Mouse (Mus musculus) common myeloid progenitor, adult 5-6 weeks (primary cell): Measurements from ENCODE around the gene A730015C16Rik. TPM values are rescaled to one million over a fixed set of nuclear protein-coding genes. Genes with fewer than 3 reads are reported as not detected.

Experiments
- ATAC-seq: replicated peaks from 2 replicates; pipeline ENCODE4 v1.8.0; 2016; ENCODE audit warnings: low read depth, mild to moderate bottlenecking, moderate TSS enrichment, inconsistent platforms; ENCODE audit not compliant: poor library complexity, severe bottlenecking
- total RNA-seq: library from RNA; stranded (forward); fragments of 200-1000, 187-1606 nt; gene quantifications from 2 replicates; pipeline ENCODE4 v1.2.3, GENCODE M21; 2017

A730015C16Rik gene
- total RNA-seq = 0.73 and 1.9 TPM in 2 replicates

- ATAC-seq = peak; percentile 30
These were observed at the start of gene A730015C16Rik for GRCm38 (mm10) chr4:108848505-108848848. TSS of gene A730015C16Rik (minus strand) at chr4:108848619.

GRCm38 (mm10) chr4:108890876-108891275 lies 42.5 kb upstream of the A730015C16Rik start:
- ATAC-seq = no peak

GRCm38 (mm10) chr4:108887456-108887855 lies 39.0 kb upstream of the A730015C16Rik start:
- no peak for ATAC-seq

GRCm38 (mm10) chr4:108883815-108884214 lies 35.4 kb upstream of the A730015C16Rik start:
- no peak for ATAC-seq

- ATAC-seq = peak; percentile 96
These were observed 30.8 kb upstream of the A730015C16Rik start, which contains the start of gene Rab3b for GRCm38 (mm10) chr4:108878963-108879822. TSS of gene Rab3b (plus strand) at chr4:108879063.

GRCm38 (mm10) chr4:108877901-108878300 lies 29.5 kb upstream of the A730015C16Rik start:
- no peak for ATAC-seq

- ATAC-seq = no peak
These were observed 25.3 kb upstream of the A730015C16Rik start for GRCm38 (mm10) chr4:108873746-108874145.

GRCm38 (mm10) chr4:108869730-108870374 lies 21.4 kb upstream of the A730015C16Rik start:
- peak; percentile 98 for ATAC-seq

- ATAC-seq = 0 out of 2 replicates have a peak, but pooled peaks have one; percentile 36
These were observed 18.4 kb upstream of the A730015C16Rik start for GRCm38 (mm10) chr4:108866806-108867205.

- ATAC-seq = peak; percentile 89
These were observed 509 bp downstream of the A730015C16Rik start, which contains the start of gene Kti12 for GRCm38 (mm10) chr4:108847715-108848504. TSS of gene Kti12 (plus strand) at chr4:108847785.

- no peak for ATAC-seq
These were observed 2.4 kb downstream of the A730015C16Rik start for GRCm38 (mm10) chr4:108845824-108846569.

GRCm38 (mm10) chr4:108843336-108843735 lies 5.1 kb downstream of the A730015C16Rik start:
- no peak for ATAC-seq

- ATAC-seq = no peak
These were observed 6.4 kb downstream of the A730015C16Rik start for GRCm38 (mm10) chr4:108841920-108842578.

- ATAC-seq = no peak
These were observed 10.4 kb downstream of the A730015C16Rik start for GRCm38 (mm10) chr4:108838031-108838430.

GRCm38 (mm10) chr4:108835496-108835895 lies 12.9 kb downstream of the A730015C16Rik start:
- no peak for ATAC-seq

GRCm38 (mm10) chr4:108834971-108835311 lies 13.5 kb downstream of the A730015C16Rik start:
- ATAC-seq = no peak

- peak; percentile 69 for ATAC-seq
These were observed 14.1 kb downstream of the A730015C16Rik start, which contains the start of gene Txndc12 for GRCm38 (mm10) chr4:108834115-108834970. TSS of gene Txndc12 (plus strand) at chr4:108834601.

GRCm38 (mm10) chr4:108833828-108834114 lies 14.6 kb downstream of the A730015C16Rik start:
- ATAC-seq = no peak
